Mouse (Mus musculus) G1E (cell line): ENCODE data around the gene Clasp2. TPM values are rescaled to one million over a fixed set of nuclear protein-coding genes. Genes with fewer than 3 reads are reported as not detected.

Experiments
- ATAC-seq: 2 replicates; pipeline ENCODE4 v1.8.0; 2016; ENCODE audit warnings: mild to moderate bottlenecking; ENCODE audit not compliant: insufficient number of reproducible peaks, poor library complexity, low FRiP score, severe bottlenecking; ENCODE audit errors: extremely low read depth
- DNase-seq: peaks from one replicate; pipeline ENCODE4 v3.0.0; 2012; ENCODE audit warnings: low spot score
- H3K27me3 ChIP-seq: 2 replicates; pipeline ENCODE4 v1.6.1; 2012; ENCODE audit warnings: mild to moderate bottlenecking, low read length, inconsistent platforms; ENCODE audit not compliant: insufficient read depth
- H3K36me3 ChIP-seq: replicated peaks from 2 replicates; pipeline ENCODE3; 2012; ENCODE audit warnings: mild to moderate bottlenecking, inconsistent platforms
- H3K4me1 ChIP-seq: 2 replicates; pipeline ENCODE4 v1.6.1; 2012; ENCODE audit warnings: low read depth, low read length, inconsistent platforms, mixed read lengths; ENCODE audit not compliant: insufficient read depth
- H3K4me3 ChIP-seq: 2 replicates; pipeline ENCODE4 v1.5.1; 2012; ENCODE audit warnings: low read depth, mild to moderate bottlenecking, inconsistent platforms, low read length, moderate library complexity, mixed read lengths
- H3K9me3 ChIP-seq: replicated peaks from 2 replicates; pipeline ENCODE4 v1.6.1; 2012; ENCODE audit warnings: inconsistent platforms
- CTCF ChIP-seq: IDR thresholded peaks from 2 replicates; pipeline ENCODE4 v1.5.1; 2012; ENCODE audit warnings: low read depth, low read length, inconsistent platforms, mixed read lengths
- GATA1 ChIP-seq: IDR thresholded peaks from 2 replicates; pipeline ENCODE4 v1.6.1; 2012; ENCODE audit warnings: borderline replicate concordance, low read length, inconsistent platforms, mixed read lengths
- GATA2 ChIP-seq: IDR thresholded peaks from 2 replicates; pipeline ENCODE4 v1.6.1; 2012; ENCODE audit warnings: low read depth, low read length, inconsistent platforms, borderline replicate concordance
- POLR2AphosphoS5 ChIP-seq: IDR thresholded peaks from 2 replicates; pipeline ENCODE4 v1.6.1; 2012; ENCODE audit warnings: low read depth, low read length, inconsistent platforms; ENCODE audit not compliant: insufficient replicate concordance
- TAL1 ChIP-seq: conservative IDR thresholded peaks from 2 replicates; pipeline ENCODE4 v1.6.1; 2012; ENCODE audit warnings: low read depth, low read length, inconsistent platforms, mixed read lengths
- polyA plus RNA-seq: library from polyadenylated mRNA; stranded (reverse); fragments of >175 nt; gene quantifications from 2 replicates; pipeline ENCODE4 v1.2.3, GENCODE M21; 2012
- total RNA-seq, 2 experiments: library from RNA; stranded (forward) in 1 of 2; stranded (reverse) in 1 of 2; fragments of 200-1000 nt in 1 of 2; fragments of >200 nt in 1 of 2; fragmentation: Nextera tagmentation in 1 of 2; gene quantifications; 2 replicates each; pipeline ENCODE4 v1.2.3; 2014 to 2017

Clasp2 gene
- total and polyA plus RNA-seq, 3 experiments, result 8.7 to 92.0 (median 40.4) TPM

GRCm38 (mm10) chr9:113731540-113731939 lies 9.7 kb upstream of the Clasp2 start:
- Histone ChIP-seq H3K27me3 (peaks cover 30% of the 10 kb centered on the region), H3K4me3 (no peak overlapping the region), H3K4me1 (peaks cover 4% of the 10 kb centered on the region), H3K9me3 (no peaks in the 10 kb centered on the region), H3K36me3 (no peaks in the 10 kb centered on the region)
- ATAC-seq (no peak), DNase-seq (no peak)
- TF ChIP-seq GATA2, result no peak
- TF ChIP-seq POLR2AphosphoS5, result no peak
- no peak for TF ChIP-seq TAL1
- TF ChIP-seq GATA1, result no peak
- TF ChIP-seq CTCF, result no peak

DNA sequence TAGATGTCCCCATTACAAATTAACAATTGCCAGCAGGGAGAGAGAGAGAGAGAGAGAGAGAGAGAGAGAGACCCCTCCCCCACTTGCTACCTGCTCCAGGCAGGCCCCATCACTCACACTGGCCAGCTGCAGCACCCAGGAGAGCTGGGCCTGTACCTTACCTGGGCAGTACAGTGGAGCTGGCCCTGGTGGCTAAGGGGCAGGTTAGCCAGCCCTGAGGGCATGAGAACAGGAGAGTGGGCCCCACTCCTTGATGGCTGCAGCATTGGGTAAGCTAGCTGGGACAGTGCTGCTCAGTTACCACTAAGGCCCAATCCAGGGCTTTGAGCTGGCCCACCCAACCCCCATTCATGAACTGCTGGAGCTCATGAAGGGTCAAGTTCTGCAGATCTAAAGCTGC lies 5.4 kb upstream of the Clasp2 start:
- peaks cover 9% of the 10 kb centered on the region for H3K4me1 ChIP-seq
- TF ChIP-seq GATA2 (no peak), GATA1 (no peak), POLR2AphosphoS5 (no peak), TAL1 (no peak), CTCF (no peak)
- H3K36me3 ChIP-seq, result peaks cover 8% of the 10 kb centered on the region
- H3K9me3 ChIP-seq, result no peaks in the 10 kb centered on the region
- DNase-seq (no peak), ATAC-seq (no peak)
- H3K27me3 ChIP-seq, result peaks cover 29% of the 10 kb centered on the region
- H3K4me3 ChIP-seq, result no peak overlapping the region

GRCm38 (mm10) chr9:113738021-113738420 lies 3.3 kb upstream of the Clasp2 start:
- Histone ChIP-seq H3K36me3 (peaks cover 8% of the 10 kb centered on the region), H3K4me1 (peaks cover 16% of the 10 kb centered on the region), H3K9me3 (no peaks in the 10 kb centered on the region), H3K4me3 (no peak overlapping the region), H3K27me3 (peaks cover 15% of the 10 kb centered on the region)
- DNase-seq, result no peak
- no peak for TF ChIP-seq POLR2AphosphoS5
- TF ChIP-seq TAL1, result no peak
- no peak for TF ChIP-seq GATA2
- TF ChIP-seq CTCF, result no peak
- TF ChIP-seq GATA1, result no peak
- no peak for ATAC-seq

DNA sequence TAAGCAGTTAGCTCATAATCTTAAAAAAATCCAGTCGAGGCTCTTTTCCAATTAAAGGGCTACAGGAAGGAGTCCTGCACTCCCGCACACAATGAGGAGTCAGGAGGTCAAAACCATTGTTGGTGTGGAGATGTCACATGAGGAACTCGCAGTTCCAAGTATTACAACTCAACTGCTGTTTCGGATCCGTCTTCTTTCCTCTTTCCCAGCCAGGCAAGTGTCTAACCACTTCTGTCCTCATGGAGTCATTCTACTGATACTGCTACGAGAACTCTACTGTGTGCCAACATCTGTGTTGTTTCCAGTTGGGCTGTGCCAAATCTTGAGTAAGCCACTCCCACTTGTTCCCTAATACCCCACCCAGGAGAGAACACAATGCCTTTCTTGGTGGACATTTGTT lies 2.3 kb upstream of the Clasp2 start:
- Histone ChIP-seq H3K4me1 (peaks cover 22% of the 10 kb centered on the region), H3K9me3 (no peaks in the 10 kb centered on the region), H3K4me3 (no peak overlapping the region), H3K27me3 (peaks cover 10% of the 10 kb centered on the region), H3K36me3 (peaks cover 12% of the 10 kb centered on the region)
- TF ChIP-seq GATA1 (no peak), TAL1 (no peak), POLR2AphosphoS5 (no peak), CTCF (no peak), GATA2 (no peak)
- ATAC-seq (no peak), DNase-seq (no peak)

DNA sequence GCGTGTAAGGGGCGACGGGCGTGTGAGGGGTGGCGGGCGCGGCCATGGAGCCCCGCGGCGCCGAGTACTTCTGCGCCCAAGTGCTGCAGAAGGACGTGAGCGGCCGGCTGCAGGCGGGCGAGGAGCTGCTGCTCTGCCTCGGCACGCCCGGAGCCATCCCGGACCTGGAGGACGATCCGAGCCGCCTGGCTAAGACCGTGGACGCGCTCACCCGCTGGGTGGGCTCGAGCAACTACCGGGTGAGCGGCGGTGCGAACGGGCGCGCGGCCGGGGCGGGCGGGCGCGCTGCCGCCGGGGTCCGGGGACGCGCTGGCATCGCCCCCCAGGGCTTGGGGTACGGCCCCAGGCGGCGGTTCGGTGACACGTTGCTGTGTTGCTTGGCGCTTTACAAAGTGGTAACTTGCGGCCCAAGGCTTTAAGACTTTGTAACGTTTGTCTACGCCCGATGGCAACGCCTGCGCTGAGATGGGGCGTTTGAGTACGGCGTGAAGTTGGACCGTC lies 414 bp downstream of the Clasp2 start:
- TF ChIP-seq GATA1, result no peak
- no peak for TF ChIP-seq GATA2
- no peak for TF ChIP-seq CTCF
- no peak for TF ChIP-seq TAL1
- no peak for TF ChIP-seq POLR2AphosphoS5

DNA sequence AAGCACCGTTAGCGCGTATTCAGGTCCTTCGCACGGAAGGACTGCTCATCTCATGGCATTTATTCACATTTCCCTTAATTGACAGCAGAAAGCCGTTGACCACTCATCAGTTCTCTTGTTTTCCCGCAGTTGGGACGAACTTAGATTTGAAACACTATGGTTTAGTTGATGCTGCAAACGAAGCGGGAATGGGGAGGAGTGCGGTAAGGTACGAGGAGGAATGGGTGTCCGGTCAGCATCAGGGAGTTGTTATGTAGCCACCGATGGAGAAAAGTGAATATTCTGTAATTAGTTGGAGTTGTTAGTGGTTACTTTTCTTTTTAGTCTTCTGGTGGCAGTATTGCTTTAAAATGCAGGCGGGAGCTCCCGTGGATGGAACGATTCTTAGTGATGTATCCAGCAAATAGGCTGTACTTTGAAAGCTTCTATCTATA lies 1.1 kb downstream of the Clasp2 start:
- peak; percentile 7 for DNase-seq
- Histone ChIP-seq H3K4me3 (peak overlapping the region; percentile 99), H3K36me3 (peaks cover 20% of the 10 kb centered on the region), H3K27me3 (peaks cover 2% of the 10 kb centered on the region; the same call in 1 of the 2 replicates), H3K4me1 (peaks cover 29% of the 10 kb centered on the region), H3K9me3 (no peaks in the 10 kb centered on the region)
- TF ChIP-seq GATA2 (no peak), GATA1 (no peak), TAL1 (no peak), POLR2AphosphoS5 (no peak), CTCF (no peak)
- no peak for ATAC-seq

More for the DNA sequence above, 414 bp downstream of the Clasp2 start:
- DNase-seq (peak; percentile 71), ATAC-seq (peak; percentile 47; the same call in 1 of the 2 replicates)
- H3K27me3 ChIP-seq, result peaks cover 2% of the 10 kb centered on the region; the same call in 1 of the 2 replicates
- peaks cover 29% of the 10 kb centered on the region for H3K4me1 ChIP-seq
- peaks cover 20% of the 10 kb centered on the region for H3K36me3 ChIP-seq
- H3K9me3 ChIP-seq, result no peaks in the 10 kb centered on the region
- peak overlapping the region; percentile 99 for H3K4me3 ChIP-seq
